Mouse (Mus musculus): Measurements from ENCODE around the gene Dnal1.

DNA sequence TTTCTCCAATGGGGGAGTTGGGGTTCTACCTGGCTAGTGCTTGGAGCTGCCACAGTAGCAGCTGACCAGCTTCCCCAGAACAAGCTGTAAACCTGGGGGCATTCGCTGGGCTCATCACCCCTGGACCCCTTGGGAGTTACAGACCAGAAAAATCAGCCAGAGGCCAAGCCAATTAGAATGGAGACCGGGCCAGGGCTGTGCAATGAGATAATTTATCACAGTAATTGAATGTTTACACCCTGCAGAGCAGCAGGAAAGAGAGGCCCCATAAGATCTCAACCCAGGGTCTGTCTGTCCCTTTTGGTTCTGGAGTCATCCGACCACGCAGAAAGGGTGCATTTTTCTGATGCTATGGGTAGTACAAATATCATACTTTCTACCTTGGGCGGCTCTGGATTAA, 77.6 kb downstream of the Dnal1 start:
- TF ChIP-seq POLR2AphosphoS5 (IDR thresholded peaks at IDR 0.05; ENCODE audit: insufficient replicate concordance, low read depth, low read length) (no peak), CTCF (IDR thresholded peaks at IDR 0.05; ENCODE audit: low read depth, low read length) (no peak), TAL1 (conservative IDR thresholded peaks at IDR 0.05; ENCODE audit: low read depth, low read length) (no peak), GATA1 (IDR thresholded peaks at IDR 0.05; ENCODE audit: borderline replicate concordance, low read length) (no peak), GATA2 (IDR thresholded peaks at IDR 0.05; ENCODE audit: borderline replicate concordance, low read depth, low read length) (no peak)

Data from G1E (cell line).